Mouse (Mus musculus): Measurements from ENCODE around the gene Kremen1. TPM values are rescaled to one million over a fixed set of nuclear protein-coding genes. Genes with fewer than 3 reads are reported as not detected.

The Kremen1 gene
- total RNA-seq, 2 experiments from 2014 or later, result 73.4 to 80.7 TPM

DNA sequence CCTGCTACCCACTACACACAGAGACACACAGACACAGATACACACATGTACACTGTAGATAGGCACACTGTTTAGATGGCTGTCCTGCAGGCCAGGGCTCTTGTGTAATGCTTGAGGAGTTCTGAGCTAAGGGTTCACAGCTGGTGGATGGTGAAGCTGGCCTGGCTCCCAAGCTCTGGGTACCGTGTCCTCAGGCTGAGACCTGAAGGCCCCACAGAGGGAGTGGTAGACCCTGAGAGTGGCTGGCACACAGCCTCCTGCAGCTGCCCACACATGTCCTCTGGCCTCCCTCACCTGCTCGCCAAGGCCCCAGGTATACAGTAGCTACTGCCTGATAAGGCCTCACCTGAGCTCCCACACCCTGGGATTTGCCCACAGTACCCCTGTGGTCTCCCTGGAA is 119.4 kb downstream of the Kremen1 start:
- intact Hi-C loops (cut with DNase I), result no loop called here
- no peak for DNase-seq

Other genes with a start within 250 kb of the Kremen1 start
- gene Rasl10a, start 203.4 kb downstream of the Kremen1 start, total RNA-seq (2021), result 1 to 10 TPM in 1 of 2 experiments, under 1 TPM in 1; 0.69 to 1.9 TPM
- 10 to 100 TPM; 20.9 to 21.6 TPM for gene Gas2l1, start 196.2 kb downstream of the Kremen1 start, total RNA-seq (2021)
- gene Rhbdd3, start 162.6 kb downstream of the Kremen1 start, total RNA-seq (2021), result 10 to 100 TPM; 19.7 to 19.9 TPM
- gene Ewsr1, start 162.3 kb downstream of the Kremen1 start, total RNA-seq (2021), result 100 to 1,000 TPM; 167 to 175 TPM
- 1 to 10 TPM; 4.7 to 5.1 TPM for gene Emid1, start 109.3 kb downstream of the Kremen1 start, total RNA-seq (2021)
- gene Znrf3, start 183.3 kb upstream of the Kremen1 start, total RNA-seq (2021), result 10 to 100 TPM; 11.9 to 14.7 TPM